Mouse (Mus musculus) erythroblast, embryonic 14.5 days (primary cell): ENCODE data around the gene Serpina3i. TPM values are rescaled to one million over a fixed set of nuclear protein-coding genes. Genes with fewer than 3 reads are reported as not detected.

ENCODE experiments used
- H3K27me3 ChIP-seq: 2 replicates; pipeline ENCODE4 v1.6.1; 2012; ENCODE audit warnings: inconsistent platforms; ENCODE audit not compliant: control insufficient read depth
- H3K36me3 ChIP-seq: 2 replicates; pipeline ENCODE4 v1.6.1; 2012; ENCODE audit warnings: mild to moderate bottlenecking, inconsistent platforms; ENCODE audit not compliant: control insufficient read depth
- H3K4me1 ChIP-seq: 2 replicates; pipeline ENCODE4 v1.6.1; 2012; ENCODE audit warnings: inconsistent platforms; ENCODE audit not compliant: control insufficient read depth
- H3K4me3 ChIP-seq: replicated peaks from 2 replicates; pipeline ENCODE3; 2012; ENCODE audit warnings: moderate library complexity, mild to moderate bottlenecking, inconsistent platforms
- H3K9me3 ChIP-seq: 2 replicates; pipeline ENCODE4 v1.6.1; 2012; ENCODE audit warnings: low read length, inconsistent platforms, mixed read lengths; ENCODE audit not compliant: control insufficient read depth
- GATA1 ChIP-seq: IDR thresholded peaks from 2 replicates; pipeline ENCODE4 v1.6.1; 2012; ENCODE audit warnings: low read length, inconsistent platforms, mixed read lengths
- TAL1 ChIP-seq: IDR thresholded peaks from 3 replicates; pipeline ENCODE4 v1.6.1; 2012; ENCODE audit warnings: low read length, inconsistent platforms, mixed read lengths
- polyA plus RNA-seq: library from polyadenylated mRNA; stranded (reverse); fragments of >175 nt; gene quantifications from 2 replicates; pipeline ENCODE4 v1.2.3, GENCODE M21; 2012

Serpina3i gene
- polyA plus RNA-seq, 1 experiment = not detected

GRCm38 (mm10) chr12:104243307-104243706, 19.6 kb upstream of the Serpina3i start:
- no peaks in the 10 kb centered on the region for H3K27me3 ChIP-seq
- H3K4me1 ChIP-seq = no peaks in the 10 kb centered on the region
- no peaks in the 10 kb centered on the region for H3K9me3 ChIP-seq
- no peak overlapping the region for H3K4me3 ChIP-seq
- H3K36me3 ChIP-seq = no peaks in the 10 kb centered on the region
- TF ChIP-seq TAL1 (no peak), GATA1 (no peak)

- H3K36me3 ChIP-seq = no peaks in the 10 kb centered on the region
- no peaks in the 10 kb centered on the region for H3K27me3 ChIP-seq
- H3K4me3 ChIP-seq = no peak overlapping the region
- no peaks in the 10 kb centered on the region for H3K4me1 ChIP-seq
- TF ChIP-seq TAL1 = no peak
- no peak for TF ChIP-seq GATA1
- H3K9me3 ChIP-seq = no peaks in the 10 kb centered on the region
Observed at GRCm38 (mm10) chr12:104245092-104245491, 17.8 kb upstream of the Serpina3i start.

GRCm38 (mm10) chr12:104245595-104245994, 17.3 kb upstream of the Serpina3i start:
- Histone ChIP-seq H3K9me3 (no peaks in the 10 kb centered on the region), H3K27me3 (no peaks in the 10 kb centered on the region), H3K4me3 (no peak overlapping the region), H3K36me3 (no peaks in the 10 kb centered on the region), H3K4me1 (no peaks in the 10 kb centered on the region)
- TF ChIP-seq TAL1 (no peak), GATA1 (no peak)

- no peaks in the 10 kb centered on the region for H3K27me3 ChIP-seq
- H3K36me3 ChIP-seq = no peaks in the 10 kb centered on the region
- TF ChIP-seq GATA1 (no peak), TAL1 (no peak)
- no peaks in the 10 kb centered on the region for H3K4me1 ChIP-seq
- H3K9me3 ChIP-seq = no peaks in the 10 kb centered on the region
- H3K4me3 ChIP-seq = no peak overlapping the region
Observed at GRCm38 (mm10) chr12:104247553-104248002, 15.3 kb upstream of the Serpina3i start.

- Histone ChIP-seq H3K36me3 (no peaks in the 10 kb centered on the region), H3K27me3 (no peaks in the 10 kb centered on the region), H3K4me3 (no peak overlapping the region), H3K4me1 (no peaks in the 10 kb centered on the region), H3K9me3 (no peaks in the 10 kb centered on the region)
- TF ChIP-seq TAL1 (no peak), GATA1 (no peak)
Observed at GRCm38 (mm10) chr12:104248231-104248630, 14.7 kb upstream of the Serpina3i start.

GRCm38 (mm10) chr12:104261041-104261440, 1.9 kb upstream of the Serpina3i start:
- Histone ChIP-seq H3K27me3 (no peaks in the 10 kb centered on the region), H3K9me3 (no peaks in the 10 kb centered on the region), H3K36me3 (no peaks in the 10 kb centered on the region), H3K4me1 (no peaks in the 10 kb centered on the region), H3K4me3 (no peak overlapping the region)
- TF ChIP-seq GATA1 = no peak

GRCm38 (mm10) chr12:104266374-104266773, 3.5 kb downstream of the Serpina3i start:
- Histone ChIP-seq H3K9me3 (no peaks in the 10 kb centered on the region), H3K36me3 (no peaks in the 10 kb centered on the region), H3K4me3 (no peak overlapping the region), H3K4me1 (no peaks in the 10 kb centered on the region), H3K27me3 (no peaks in the 10 kb centered on the region)
- TF ChIP-seq TAL1 = no peak
- no peak for TF ChIP-seq GATA1

GRCm38 (mm10) chr12:104278216-104279055, 15.5 kb downstream of the Serpina3i start:
- TF ChIP-seq GATA1 = no peak
- no peak for TF ChIP-seq TAL1

GRCm38 (mm10) chr12:104279056-104279435, 16.1 kb downstream of the Serpina3i start:
- no peaks in the 10 kb centered on the region for H3K36me3 ChIP-seq
- H3K27me3 ChIP-seq = no peaks in the 10 kb centered on the region
- TF ChIP-seq TAL1 (no peak), GATA1 (no peak)
- H3K9me3 ChIP-seq = peaks cover 26% of the 10 kb centered on the region
- no peak overlapping the region for H3K4me3 ChIP-seq
- no peaks in the 10 kb centered on the region for H3K4me1 ChIP-seq

More at GRCm38 (mm10) chr12:104278216-104279055, 15.5 kb downstream of the Serpina3i start:
- H3K4me3 ChIP-seq = no peak overlapping the region
- H3K27me3 ChIP-seq = no peaks in the 10 kb centered on the region
- no peaks in the 10 kb centered on the region for H3K4me1 ChIP-seq
- H3K9me3 ChIP-seq = peaks cover 25% of the 10 kb centered on the region
- no peaks in the 10 kb centered on the region for H3K36me3 ChIP-seq
